Mouse (Mus musculus): ENCODE measurements around the gene Nr1d1.

DNA sequence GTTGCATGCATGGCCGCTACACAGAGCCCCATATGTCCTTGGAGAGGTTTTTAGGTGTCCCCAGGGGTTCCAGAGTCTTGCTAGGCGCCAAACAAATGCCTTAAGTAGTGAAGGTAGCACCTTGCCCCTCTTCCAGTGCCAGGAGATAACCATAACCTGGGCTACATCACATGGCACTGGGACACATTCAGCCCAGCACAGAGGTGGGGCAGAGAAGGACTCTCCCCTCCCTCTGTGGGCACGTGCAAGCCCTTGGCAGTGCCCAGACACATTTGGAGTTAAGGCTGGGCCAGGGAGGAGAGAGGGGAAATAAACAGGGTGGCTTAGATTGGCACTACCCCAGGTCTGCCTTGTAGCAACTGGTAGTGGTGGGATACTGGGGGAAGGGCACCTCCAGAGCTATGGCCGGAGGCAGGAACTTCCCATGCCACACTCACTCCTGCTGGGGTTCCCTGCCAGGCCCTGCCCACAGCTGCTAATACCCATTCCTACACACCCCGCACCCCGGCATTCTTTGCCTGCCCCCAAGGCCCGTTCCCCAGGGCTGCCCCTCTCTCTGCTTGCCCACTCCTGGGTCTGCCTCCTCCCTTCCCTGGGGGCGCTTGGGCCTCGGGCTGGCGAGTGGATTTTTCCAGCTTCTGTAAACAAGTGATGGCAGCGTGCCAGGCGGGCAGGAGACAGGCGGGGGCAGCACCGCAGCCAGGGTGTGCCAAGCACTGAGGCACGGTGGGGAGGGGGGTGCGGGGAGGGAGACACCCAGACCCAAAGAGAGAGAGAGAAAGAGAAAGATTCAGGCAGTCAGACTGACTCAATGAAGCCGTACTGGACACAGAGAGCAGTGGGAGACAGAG lies 24.6 kb downstream of the Nr1d1 start:
- TF ChIP-seq MAFK (IDR thresholded peaks at IDR 0.05; ENCODE audit: insufficient read depth, low read depth, low read length): no peak
- no peak for TF ChIP-seq CHD2 (IDR thresholded peaks at IDR 0.05; ENCODE audit: low read depth, low read length)
- TF ChIP-seq ZC3H11A (IDR thresholded peaks at IDR 0.05; ENCODE audit: borderline replicate concordance, low read depth, low read length): no peak
- no peak for TF ChIP-seq HCFC1 (IDR thresholded peaks at IDR 0.05; ENCODE audit: borderline replicate concordance, insufficient read depth, low read length)
- no peak for TF ChIP-seq ZNF384 (IDR thresholded peaks at IDR 0.05; ENCODE audit: low read depth, low read length)

Measured in ES-E14 (cell line).